Mouse (Mus musculus) small intestine, adult 2 months (tissue): Measurements from ENCODE around the gene Hs1bp3. TPM values are rescaled to one million over a fixed set of nuclear protein-coding genes. Genes with fewer than 3 reads are reported as not detected.

Experiments
- H3K27ac ChIP-seq: fragments of 200-500 bp; 2 replicates; pipeline ENCODE4 v1.5.1; 2012; ENCODE audit warnings: low read depth, low read length, control low read depth, inconsistent platforms; ENCODE audit not compliant: insufficient read depth
- H3K27me3 ChIP-seq: fragments of 200-500 bp; 2 replicates; pipeline ENCODE4 v1.6.1; 2012; ENCODE audit warnings: mild to moderate bottlenecking, moderate library complexity, low read length, inconsistent platforms; ENCODE audit not compliant: control insufficient read depth, insufficient read depth
- H3K36me3 ChIP-seq: fragments of 200-500 bp; 2 replicates; pipeline ENCODE4 v1.6.1; 2012; ENCODE audit warnings: mild to moderate bottlenecking, low read length, control low read depth, inconsistent platforms; ENCODE audit not compliant: control insufficient read depth, insufficient read depth
- H3K4me1 ChIP-seq: fragments of 200-500 bp; 2 replicates; pipeline ENCODE4 v1.6.1; 2012; ENCODE audit warnings: low read length, inconsistent platforms, mixed read lengths; ENCODE audit not compliant: control insufficient read depth, insufficient read depth, insufficient read length
- H3K4me3 ChIP-seq: fragments of 200-500 bp; 2 replicates; pipeline ENCODE4 v1.5.1; 2012; ENCODE audit warnings: low read depth, mild to moderate bottlenecking, control low read depth, inconsistent platforms, low read length, moderate library complexity
- CTCF ChIP-seq: fragments of 200-500 bp; IDR thresholded peaks from 2 replicates; pipeline ENCODE4 v1.5.1; 2012; ENCODE audit warnings: low read depth, mild to moderate bottlenecking, control low read depth, inconsistent platforms, low read length, moderate library complexity, mixed read lengths; ENCODE audit not compliant: insufficient replicate concordance, insufficient read length; ENCODE audit errors: extremely low read depth
- POLR2A ChIP-seq: fragments of 200-500 bp; IDR thresholded peaks from 2 replicates; pipeline ENCODE4 v1.6.1; 2012; ENCODE audit warnings: low read depth, mild to moderate bottlenecking, control low read depth, inconsistent platforms, low read length, moderate library complexity
- WGBS: fragments of 180-500 bp; shearing (Covaris S2); methylation state at CpG from one replicate; pipeline ENCODE4 v1.1.7; 2018; 5-methylcytosine and 5-hydroxymethylcytosine counted together
- polyA plus RNA-seq: library from polyadenylated mRNA; depleted of rRNA; stranded (reverse); fragments of >200 nt; gene quantifications from 2 replicates; pipeline ENCODE4 v1.2.3, GENCODE M21; 2012

The Hs1bp3 gene
- polyA plus RNA-seq, 1 experiment: 15.2 TPM

DNA sequence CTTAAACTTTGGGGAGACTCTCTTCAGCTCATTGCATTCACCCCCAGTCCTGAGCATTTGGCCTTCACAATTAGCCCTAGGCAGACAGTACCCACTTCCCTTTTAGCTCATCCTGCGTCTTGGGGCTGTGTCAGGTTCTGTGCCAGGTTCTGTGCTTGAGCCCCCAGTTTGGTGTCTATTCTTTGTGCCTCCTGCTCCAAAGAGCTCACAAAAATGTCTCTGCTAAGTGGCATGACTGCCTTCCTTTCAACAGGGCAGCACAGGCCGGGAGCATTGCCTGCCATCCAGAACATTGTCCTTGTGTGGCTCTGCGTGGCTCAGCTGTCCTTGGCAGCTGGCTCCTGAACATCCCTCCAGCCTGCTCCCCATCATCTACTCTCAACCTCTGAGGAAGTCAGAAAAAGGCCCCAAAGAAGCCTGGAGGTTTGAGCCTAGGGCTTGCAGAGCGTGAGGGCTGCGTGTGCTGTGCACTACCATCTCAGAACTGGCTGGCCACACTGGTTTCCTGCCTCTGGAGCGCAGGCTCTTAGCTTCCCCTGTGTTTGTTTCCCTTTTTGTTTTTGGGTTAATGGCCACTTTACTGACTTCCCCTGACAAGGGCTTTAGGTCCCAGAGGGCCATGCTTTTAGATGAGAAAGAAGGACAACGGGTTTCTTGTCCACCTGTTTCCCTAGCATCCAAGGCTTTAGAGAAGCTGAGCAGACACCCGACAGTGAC lies 34.7 kb downstream of the Hs1bp3 start:
- TF ChIP-seq POLR2A (no peak), CTCF (no peak)
- H3K27ac ChIP-seq: peak overlapping the region; percentile 68
- no peaks in the 10 kb centered on the region for H3K27me3 ChIP-seq
- 71% methylated on average over 8 of the region's 8 CpGs for WGBS
- H3K36me3 ChIP-seq: peaks cover 3% of the 10 kb centered on the region; the same call in 1 of the 2 replicates
- peaks cover 29% of the 10 kb centered on the region; the same call in 1 of the 2 replicates for H3K4me1 ChIP-seq
- no peak overlapping the region for H3K4me3 ChIP-seq

- H3K36me3 ChIP-seq: no peaks in the 10 kb centered on the region
- H3K27ac ChIP-seq: 0 out of 2 replicates have a peak overlapping the region, but pooled peaks have one; percentile 4
- no peaks in the 10 kb centered on the region for H3K27me3 ChIP-seq
- TF ChIP-seq CTCF (no peak), POLR2A (no peak)
- WGBS: 77% methylated on average over 9 of the region's 9 CpGs
- H3K4me3 ChIP-seq: no peak overlapping the region
- H3K4me1 ChIP-seq: peaks cover 32% of the 10 kb centered on the region; the same call in 1 of the 2 replicates
Measured at GRCm38 (mm10) chr12:8348733-8349513, 35.7 kb downstream of the Hs1bp3 start.

GRCm38 (mm10) chr12:8351025-8351903 lies 38.0 kb downstream of the Hs1bp3 start:
- H3K4me3 ChIP-seq: no peak overlapping the region
- peak overlapping the region; percentile 77 for H3K27ac ChIP-seq
- TF ChIP-seq POLR2A (no peak), CTCF (no peak)
- WGBS: 36% methylated on average over 4 of the region's 4 CpGs
- H3K27me3 ChIP-seq: no peaks in the 10 kb centered on the region
- peaks cover 25% of the 10 kb centered on the region; the same call in 1 of the 2 replicates for H3K4me1 ChIP-seq
- H3K36me3 ChIP-seq: no peaks in the 10 kb centered on the region

GRCm38 (mm10) chr12:8353071-8353470 lies 39.8 kb downstream of the Hs1bp3 start:
- Histone ChIP-seq H3K4me1 (peaks cover 23% of the 10 kb centered on the region; the same call in 1 of the 2 replicates), H3K27ac (peak overlapping the region; percentile 61), H3K4me3 (no peak overlapping the region), H3K27me3 (no peaks in the 10 kb centered on the region), H3K36me3 (no peaks in the 10 kb centered on the region)
- 31% methylated on average over 4 of the region's 4 CpGs for whole genome bisulfite sequencing
- TF ChIP-seq POLR2A (0 out of 2 replicates have a peak, but pooled peaks have one; percentile 4), CTCF (no peak)

DNA sequence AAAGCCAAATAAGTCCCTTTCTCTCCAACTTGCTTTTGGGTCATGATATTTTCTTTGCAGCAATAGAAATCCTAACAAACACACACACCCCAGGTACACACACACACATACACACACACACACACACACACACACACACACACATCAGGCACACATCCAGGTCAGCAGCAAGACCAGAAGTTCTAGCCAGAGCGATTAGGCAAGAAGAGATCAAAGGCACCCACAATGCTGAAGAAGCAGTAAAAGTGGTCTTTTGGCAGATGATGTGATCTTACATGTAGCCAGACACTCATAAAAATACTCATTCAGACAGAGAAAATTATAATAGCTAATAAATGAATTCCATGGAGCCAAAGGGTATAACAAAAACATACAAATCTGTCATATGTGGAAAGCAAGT lies 41.0 kb downstream of the Hs1bp3 start:
- no peaks in the 10 kb centered on the region for H3K27me3 ChIP-seq
- no peaks in the 10 kb centered on the region for H3K36me3 ChIP-seq
- H3K4me3 ChIP-seq: no peak overlapping the region
- TF ChIP-seq CTCF: no peak
- no peak for TF ChIP-seq POLR2A
- H3K4me1 ChIP-seq: peaks cover 28% of the 10 kb centered on the region
- WGBS: 29% methylated on average over 1 of the region's 1 CpGs
- H3K27ac ChIP-seq: peak overlapping the region; percentile 61

DNA sequence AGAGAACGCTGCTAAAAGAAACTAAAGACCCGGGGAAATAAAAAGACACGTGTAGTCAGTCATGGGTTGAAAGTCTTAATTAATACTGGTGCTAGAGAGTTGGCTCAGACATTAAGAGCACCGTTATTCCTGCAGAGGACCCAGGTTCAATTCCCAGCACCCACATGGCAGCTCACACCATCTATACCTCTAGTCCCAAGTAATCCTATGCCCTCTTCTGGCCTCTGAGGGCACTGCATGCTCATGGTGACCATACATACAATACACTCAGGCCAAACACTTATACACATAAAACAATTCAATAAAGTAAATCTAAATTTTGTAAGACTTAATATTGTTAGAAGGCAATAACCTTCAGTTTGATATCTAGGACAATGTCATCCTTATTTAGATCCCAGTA lies 41.8 kb downstream of the Hs1bp3 start:
- no peaks in the 10 kb centered on the region for H3K36me3 ChIP-seq
- H3K4me1 ChIP-seq: peaks cover 32% of the 10 kb centered on the region
- WGBS: 99% methylated on average over 4 of the region's 4 CpGs
- TF ChIP-seq CTCF (no peak), POLR2A (no peak)
- no peaks in the 10 kb centered on the region for H3K27me3 ChIP-seq
- no peak overlapping the region for H3K4me3 ChIP-seq
- H3K27ac ChIP-seq: no peak overlapping the region
